Mouse (Mus musculus): ENCODE measurements around the gene Ints14. TPM values are rescaled to one million over a fixed set of nuclear protein-coding genes. Genes with fewer than 3 reads are reported as not detected.
"Not testable (repeated sequence)": the region's sequence is repeated elsewhere in the genome, so short reads cannot be mapped to it uniquely, and the experiment has no call there.

Ints14 gene
- polyA plus RNA-seq, 1 experiment from 2014 or later: 57.0 TPM

- Histone ChIP-seq H3K27me3 (no peaks in the 10 kb centered on the region), H3K36me3 (no peaks in the 10 kb centered on the region), H3K27ac (peak overlapping the region; percentile 88), H3K4me1 (peaks cover 30% of the 10 kb centered on the region), H3K4me2 (peak overlapping the region; percentile 87), H3K9me3 (no peaks in the 10 kb centered on the region), H3K4me3 (peak overlapping the region; percentile 80), H3K9ac (peak overlapping the region; percentile 86)
- no peak for ATAC-seq (ENCODE audit: borderline replicate concordance, extremely low read depth, low FRiP score, low TSS enrichment)
- WGBS: 15% methylated on average over 9 of the region's 9 CpGs
Observed at GRCm38 (mm10) chr9:65021887-65022579, 61.3 kb downstream of the Ints14 start.

DNA sequence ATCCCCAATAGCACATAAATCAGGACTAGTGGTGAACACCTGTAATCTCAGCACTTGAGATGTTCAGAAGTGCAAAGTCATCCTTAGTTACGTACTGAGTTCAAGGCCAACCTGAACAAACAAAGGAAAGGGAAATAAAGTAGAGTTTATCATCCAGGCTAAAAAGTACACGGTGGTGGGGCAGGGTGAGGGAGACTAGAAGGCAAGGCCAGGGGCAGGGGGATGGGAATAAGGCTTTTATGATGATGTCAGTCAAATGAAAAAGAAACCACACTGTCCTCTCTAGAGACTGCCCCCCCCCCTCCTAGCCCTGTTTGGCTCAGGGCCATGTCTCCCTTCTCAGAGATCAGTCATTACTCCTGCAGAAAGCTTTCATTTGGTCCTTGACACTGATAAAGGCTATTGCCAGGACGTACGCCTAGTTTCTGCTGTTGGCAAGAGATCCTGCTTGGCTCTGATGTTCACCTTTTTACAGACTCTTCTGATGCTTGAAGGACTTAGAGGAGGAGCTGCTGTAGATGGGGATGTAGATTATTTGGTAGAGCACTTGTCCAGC, 62.0 kb downstream of the Ints14 start:
- 29% methylated on average over 4 of the region's 4 CpGs for WGBS
- Histone ChIP-seq H3K36me3 (no peaks in the 10 kb centered on the region), H3K27ac (no peak overlapping the region), H3K9me3 (no peaks in the 10 kb centered on the region), H3K4me2 (peak overlapping the region; percentile 87; the same call in 1 of the 2 replicates), H3K9ac (no peak overlapping the region), H3K27me3 (no peaks in the 10 kb centered on the region), H3K4me3 (no peak overlapping the region), H3K4me1 (peaks cover 30% of the 10 kb centered on the region)
- ATAC-seq (ENCODE audit: borderline replicate concordance, extremely low read depth, low FRiP score, low TSS enrichment): no peak

GRCm38 (mm10) chr9:65023447-65023846, 62.7 kb downstream of the Ints14 start:
- peaks cover 30% of the 10 kb centered on the region for H3K4me1 ChIP-seq
- no peak for ATAC-seq (ENCODE audit: borderline replicate concordance, extremely low read depth, low FRiP score, low TSS enrichment)
- WGBS: 80% methylated on average over 3 of the region's 3 CpGs
- no peak overlapping the region for H3K9ac ChIP-seq
- no peak overlapping the region for H3K4me3 ChIP-seq
- H3K9me3 ChIP-seq: no peaks in the 10 kb centered on the region
- no peak overlapping the region for H3K27ac ChIP-seq
- H3K36me3 ChIP-seq: no peaks in the 10 kb centered on the region
- H3K4me2 ChIP-seq: no peak overlapping the region
- no peaks in the 10 kb centered on the region for H3K27me3 ChIP-seq

DNA sequence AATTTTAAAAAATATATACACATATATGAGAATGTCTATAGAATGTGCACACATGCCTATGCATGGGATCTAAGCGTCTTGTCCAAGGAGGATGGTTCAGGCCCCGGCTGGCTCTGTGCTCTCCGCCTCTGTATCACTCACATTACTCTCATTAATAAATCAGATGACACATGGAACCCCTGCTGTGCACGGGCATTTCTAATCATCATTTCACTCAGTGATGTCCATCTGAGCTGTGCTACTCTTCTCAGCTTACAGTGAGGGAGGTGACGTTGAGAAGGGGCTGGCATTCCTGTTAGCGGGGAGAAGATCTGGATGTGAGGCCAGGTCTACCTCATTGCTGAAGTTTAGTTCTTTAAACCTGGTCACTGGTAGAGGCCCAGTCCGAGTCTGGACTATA, 66.5 kb downstream of the Ints14 start:
- Histone ChIP-seq H3K9me3 (no peaks in the 10 kb centered on the region), H3K27me3 (no peaks in the 10 kb centered on the region), H3K4me1 (peaks cover 11% of the 10 kb centered on the region), H3K36me3 (no peaks in the 10 kb centered on the region), H3K27ac (no peak overlapping the region), H3K4me3 (no peak overlapping the region), H3K4me2 (no peak overlapping the region), H3K9ac (no peak overlapping the region)
- ATAC-seq (ENCODE audit: borderline replicate concordance, extremely low read depth, low FRiP score, low TSS enrichment): no peak
- 69% methylated on average over 7 of the region's 7 CpGs for WGBS

GRCm38 (mm10) chr9:65028313-65028712, 67.6 kb downstream of the Ints14 start:
- H3K4me2 ChIP-seq: no peak overlapping the region
- peaks cover 8% of the 10 kb centered on the region for H3K4me1 ChIP-seq
- H3K27ac ChIP-seq: no peak overlapping the region
- 85% methylated on average over 5 of the region's 5 CpGs for WGBS
- H3K9ac ChIP-seq: no peak overlapping the region
- H3K27me3 ChIP-seq: no peaks in the 10 kb centered on the region
- no peaks in the 10 kb centered on the region for H3K9me3 ChIP-seq
- no peak overlapping the region for H3K4me3 ChIP-seq
- no peaks in the 10 kb centered on the region for H3K36me3 ChIP-seq
- no peak for ATAC-seq (ENCODE audit: borderline replicate concordance, extremely low read depth, low FRiP score, low TSS enrichment)

- H3K9me3 ChIP-seq; H3K27ac ChIP-seq; H3K4me3 ChIP-seq; H3K36me3 ChIP-seq; H3K9ac ChIP-seq; H3K4me2 ChIP-seq; H3K27me3 ChIP-seq; ATAC-seq (ENCODE audit: borderline replicate concordance, extremely low read depth, low FRiP score, low TSS enrichment): not testable (repeated sequence)
- WGBS: 57% methylated on average over 5 of the region's 5 CpGs
- H3K4me1 ChIP-seq: peaks cover 17% of the 10 kb centered on the region
Observed at GRCm38 (mm10) chr9:65031355-65031754, 70.7 kb downstream of the Ints14 start.

DNA sequence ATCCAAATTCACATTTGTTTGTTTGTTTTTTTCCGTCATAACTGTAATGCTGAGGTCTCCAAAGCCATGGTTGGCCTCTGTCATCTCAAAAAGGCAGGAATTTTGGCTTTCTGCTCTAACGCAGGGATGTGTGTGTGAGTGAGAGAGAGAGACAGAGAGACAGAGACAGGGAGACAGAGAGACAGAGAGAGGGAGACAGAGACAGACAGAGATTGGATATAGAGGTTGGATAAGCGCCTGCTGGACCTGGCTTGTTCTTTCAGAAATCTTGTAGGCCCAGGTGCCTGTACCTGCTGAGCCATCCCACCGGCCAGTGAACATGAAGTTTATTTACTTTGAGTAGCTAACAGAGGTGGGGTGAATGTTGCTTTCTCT, 71.2 kb downstream of the Ints14 start:
- H3K27ac ChIP-seq: no peak overlapping the region
- H3K9ac ChIP-seq: peak overlapping the region; percentile 23
- peaks cover 8% of the 10 kb centered on the region for H3K36me3 ChIP-seq
- ATAC-seq (ENCODE audit: borderline replicate concordance, extremely low read depth, low FRiP score, low TSS enrichment): 0 out of 2 replicates have a peak, but pooled peaks have one; percentile 23
- 31% methylated on average over 4 of the region's 4 CpGs for WGBS
- H3K27me3 ChIP-seq: no peaks in the 10 kb centered on the region
- H3K9me3 ChIP-seq: no peaks in the 10 kb centered on the region
- peaks cover 17% of the 10 kb centered on the region for H3K4me1 ChIP-seq
- peak overlapping the region; percentile 68 for H3K4me3 ChIP-seq
- peak overlapping the region; percentile 46 for H3K4me2 ChIP-seq

DNA sequence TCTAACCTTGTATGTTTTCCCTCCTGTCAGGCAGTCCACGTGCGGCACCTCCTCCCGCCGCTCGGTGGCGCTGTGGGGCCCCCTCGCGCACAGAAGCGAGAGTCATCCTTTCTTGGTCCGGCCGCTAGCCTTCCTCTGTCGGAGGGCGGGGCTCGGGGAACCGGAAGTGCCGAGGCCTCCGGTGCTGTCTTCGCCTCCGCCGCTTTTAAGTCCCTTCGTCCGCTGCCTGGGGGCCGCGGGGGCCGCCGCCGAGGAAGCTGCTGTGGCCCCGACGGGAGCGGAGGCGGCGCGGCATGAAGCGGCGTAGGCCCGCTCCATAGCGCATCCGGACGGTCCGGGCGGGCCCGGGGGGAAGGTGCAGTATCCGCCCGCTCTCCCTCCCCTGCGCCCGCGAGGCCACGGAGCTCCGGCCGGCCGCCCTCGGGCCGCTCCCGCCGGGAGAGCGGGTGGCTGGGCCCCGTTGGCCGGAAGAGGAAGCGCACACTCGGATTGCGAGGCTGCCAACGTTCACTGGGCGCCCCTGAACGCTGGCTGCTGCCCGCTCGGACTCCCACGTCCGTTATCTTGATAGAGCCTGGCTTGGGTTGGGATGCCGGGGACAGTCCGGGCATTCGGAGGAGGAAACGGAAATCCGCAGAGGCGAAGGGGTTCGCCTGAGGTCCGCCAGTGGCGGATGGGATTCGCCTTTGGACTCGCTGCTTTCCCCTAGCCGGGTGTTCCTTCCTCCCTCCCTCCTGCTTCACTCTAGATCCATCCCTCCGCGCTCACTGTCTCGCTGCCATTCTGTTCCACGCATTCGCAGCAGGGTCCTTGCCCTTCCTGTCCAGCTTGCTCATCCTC, 71.8 kb downstream of the Ints14 start, which contains the start of gene Dpp8:
Gene Dpp8, plus strand, starts transcription at position 146 of the 840 bp plus-strand sequence.
- Histone ChIP-seq H3K27ac (peak within 1 kb of the TSS; percentile 81), H3K4me1 (peaks cover 17% of the 10 kb centered on the region), H3K4me3 (peak within 1 kb of the TSS; percentile 68), H3K9ac (peak within 1 kb of the TSS; percentile 91), H3K9me3 (no peaks in the 10 kb centered on the region), H3K4me2 (peak within 1 kb of the TSS; percentile 81), H3K27me3 (no peaks in the 10 kb centered on the region), H3K36me3 (peaks cover 15% of the 10 kb centered on the region)
- WGBS: under 1% methylated on average over 83 of the region's 85 CpGs
- ATAC-seq (ENCODE audit: borderline replicate concordance, extremely low read depth, low FRiP score, low TSS enrichment): peak; percentile 94

DNA sequence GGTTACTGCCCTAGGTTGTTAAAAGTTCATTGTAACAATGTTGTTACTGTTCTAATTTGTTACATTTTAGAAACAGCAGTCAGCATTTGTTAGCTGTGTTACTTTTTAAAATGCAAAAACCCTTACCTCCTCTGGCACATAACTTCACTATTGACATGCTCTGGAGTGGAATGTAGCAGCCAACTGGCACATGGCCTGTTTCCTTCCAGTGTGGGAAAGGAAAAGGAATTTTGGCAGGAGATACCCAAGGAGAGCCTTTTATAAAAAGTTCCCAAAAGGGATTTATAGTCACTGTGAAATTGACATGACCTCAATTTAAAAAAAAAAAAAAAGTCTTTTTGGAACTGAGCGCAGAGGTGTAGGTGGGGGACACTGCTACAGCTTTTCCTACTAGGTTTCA, 75.8 kb downstream of the Ints14 start:
- Histone ChIP-seq H3K4me2 (no peak overlapping the region), H3K27me3 (no peaks in the 10 kb centered on the region), H3K27ac (no peak overlapping the region), H3K4me1 (peaks cover 17% of the 10 kb centered on the region), H3K36me3 (peaks cover 50% of the 10 kb centered on the region), H3K9me3 (no peaks in the 10 kb centered on the region), H3K9ac (no peak overlapping the region), H3K4me3 (no peak overlapping the region)
- 97% methylated on average over 1 of the region's 1 CpGs for WGBS
- no peak for ATAC-seq (ENCODE audit: borderline replicate concordance, extremely low read depth, low FRiP score, low TSS enrichment)

Small RNA genes within 50 kb of the gene (microRNA-seq; reads per million reads assigned to microRNA genes)
- gene Gm25640: not detected

Other genes with a start within 250 kb of the Ints14 start
- 319 and 324 TPM in 2 replicates for gene Rab11a, start 223.1 kb upstream of the Ints14 start, polyA plus RNA-seq (2015; fragmentation: Nextera tagmentation; extraction: Ambion mirVana)
- gene Dennd4a, start 149.6 kb upstream of the Ints14 start, polyA plus RNA-seq (2015; fragmentation: Nextera tagmentation; extraction: Ambion mirVana): 7.1 and 8.4 TPM in 2 replicates
- 0.06 and 0.07 TPM in 2 replicates for gene Slc24a1, start 9.3 kb upstream of the Ints14 start, polyA plus RNA-seq (2015; fragmentation: Nextera tagmentation; extraction: Ambion mirVana)
- 77.0 and 79.8 TPM in 2 replicates for gene Hacd3, start 60.8 kb downstream of the Ints14 start, polyA plus RNA-seq (2015; fragmentation: Nextera tagmentation; extraction: Ambion mirVana)
- 33.9 and 36.3 TPM in 2 replicates for gene Dpp8, start 71.5 kb downstream of the Ints14 start, polyA plus RNA-seq (2015; fragmentation: Nextera tagmentation; extraction: Ambion mirVana)
- 14.4 and 14.6 TPM in 2 replicates for gene Igdcc4, start 140.6 kb downstream of the Ints14 start, polyA plus RNA-seq (2015; fragmentation: Nextera tagmentation; extraction: Ambion mirVana)
- gene Igdcc3, start 180.3 kb downstream of the Ints14 start, polyA plus RNA-seq (2015; fragmentation: Nextera tagmentation; extraction: Ambion mirVana): 1.8 and 2.0 TPM in 2 replicates
- 5.4 and 5.6 TPM in 2 replicates for gene Parp16, start 234.4 kb downstream of the Ints14 start, polyA plus RNA-seq (2015; fragmentation: Nextera tagmentation; extraction: Ambion mirVana)